In genomic region chr7:64910208-64910607, GRCm38 (mm10) we compare ENCODE assay signal across 24 mouse cellular contexts.
"Had no signal": no experiment of that assay in that cellular context is flagged by ENCODE, and none has a peak within 500 bp of the region (broad histone marks: within the 10 kb centered on the region; RNA-seq: fewer than 3 reads in every experiment).

No protein-coding gene starts in this region.

- H3K9ac ChIP-seq: heart, embryonic 12.5 days; hindbrain, embryonic 13.5 days; hindbrain, embryonic 15.5 days; kidney, embryonic 15.5 days; limb, embryonic 12.5 days; liver, embryonic 13.5 days; liver, embryonic 15.5 days; liver, postnatal 0 days had no signal

- H3K4me1 ChIP-seq: heart, embryonic 10.5 days; heart, embryonic 12.5 days; hindbrain, embryonic 13.5 days; kidney, embryonic 15.5 days; limb, embryonic 10.5 days; limb, embryonic 12.5 days; liver, embryonic 13.5 days; liver, embryonic 15.5 days had no signal

- H3K9me3 ChIP-seq: heart, embryonic 10.5 days; hindbrain, embryonic 13.5 days; hindbrain, embryonic 15.5 days; kidney, embryonic 15.5 days; limb, embryonic 10.5 days; limb, embryonic 12.5 days; liver, embryonic 13.5 days; liver, embryonic 15.5 days had no signal

- H3K4me3 ChIP-seq: heart, embryonic 10.5 days; heart, embryonic 12.5 days; hindbrain, embryonic 13.5 days; hindbrain, embryonic 15.5 days; kidney, embryonic 15.5 days; left cerebral cortex, adult 2 months; limb, embryonic 10.5 days; limb, embryonic 12.5 days; liver, embryonic 13.5 days; liver, embryonic 15.5 days had no signal

- H3K27me3 ChIP-seq: heart, embryonic 12.5 days; hindbrain, embryonic 13.5 days; hindbrain, embryonic 15.5 days; kidney, embryonic 15.5 days; limb, embryonic 12.5 days; liver, embryonic 13.5 days; liver, embryonic 15.5 days had no signal

- DNase-seq: gastrocnemius, postnatal 10 days; gastrocnemius, postnatal 36 days; heart, postnatal 14 days; heart, postnatal 36 days; kidney, adult 11 months; kidney, adult 2 months; kidney, adult 9 months; kidney, postnatal 14 days; kidney, postnatal 4 days; layer of hippocampus, adult 9-11 months; liver; liver, embryonic 13.5 days; liver, postnatal 0 days had no signal

- H3K36me3 ChIP-seq: heart, embryonic 10.5 days; heart, embryonic 12.5 days; hindbrain, embryonic 13.5 days; hindbrain, embryonic 15.5 days; kidney, embryonic 15.5 days; limb, embryonic 10.5 days; limb, embryonic 12.5 days; liver, embryonic 13.5 days; liver, embryonic 15.5 days had no signal

- H3K27ac ChIP-seq: heart, embryonic 10.5 days; hindbrain, embryonic 13.5 days; hindbrain, embryonic 15.5 days; hindbrain, postnatal 0 days; kidney, embryonic 15.5 days; kidney, postnatal 0 days; left cerebral cortex, adult 2 months; limb, embryonic 10.5 days; limb, embryonic 12.5 days; liver, embryonic 13.5 days; liver, embryonic 15.5 days had no signal
